Mouse (Mus musculus): ENCODE measurements around the gene Antxr1. TPM values are rescaled to one million over a fixed set of nuclear protein-coding genes. Genes with fewer than 3 reads are reported as not detected.

Antxr1 gene
- polyA plus RNA-seq (2012; rRNA removed; ENCODE audit: low replicate concordance), result 17.2 and 18.8 TPM in 2 replicates

GRCm38 (mm10) chr6:87335091-87335934, at the start of gene Antxr1:
TSS of gene Antxr1 (minus strand) at chr6:87335821.

GRCm38 (mm10) chr6:87373057-87373456, 37.4 kb upstream of the Antxr1 start, which contains the start of gene Gkn2:
TSS of gene Gkn2 (plus strand) at chr6:87373357.

GRCm38 (mm10) chr6:87350829-87351228, 15.2 kb upstream of the Antxr1 start, which contains the start of gene Gkn1:
TSS of gene Gkn1 (minus strand) at chr6:87350942.

GRCm38 (mm10) chr6:87104123-87104796, 231.4 kb downstream of the Antxr1 start, which contains the start of gene D6Ertd527e:
TSS of gene D6Ertd527e (plus strand) at chr6:87104746.

Other genes starting within 250 kb of the Antxr1 start
- 0.34 and 0.99 TPM in 2 replicates for gene D6Ertd527e, start 231.1 kb downstream of the Antxr1 start, polyA plus RNA-seq (2012; rRNA removed; ENCODE audit: low replicate concordance)
- gene Gkn1, start 15.1 kb upstream of the Antxr1 start, polyA plus RNA-seq (2012; rRNA removed; ENCODE audit: low replicate concordance), result 0.09 and 0.20 TPM in 2 replicates
- gene Gkn2, start 37.5 kb upstream of the Antxr1 start, polyA plus RNA-seq (2012; rRNA removed; ENCODE audit: low replicate concordance), result not detected in 2 replicates
- 4.6 and 8.9 TPM in 2 replicates for gene Gkn3, start 53.1 kb upstream of the Antxr1 start, polyA plus RNA-seq (2012; rRNA removed; ENCODE audit: low replicate concordance)
- gene Bmp10, start 93.2 kb upstream of the Antxr1 start, polyA plus RNA-seq (2012; rRNA removed; ENCODE audit: low replicate concordance), result not detected in 2 replicates
- 6.4 and 6.8 TPM in 2 replicates for gene Arhgap25, start 197.4 kb upstream of the Antxr1 start, polyA plus RNA-seq (2012; rRNA removed; ENCODE audit: low replicate concordance)

Measured in mammary gland, adult 2 months (tissue).